Mouse (Mus musculus) natural killer cell, adult 2 months (primary cell): Measurements from ENCODE around the gene Pilrb2.
A peak's percentile ranks its signal among the peaks of the same experiment; 100 is the strongest.

Experiments used
- DNase-seq, 2 experiments: peaks; one replicate each; pipeline ENCODE4 v3.0.0; 2022; ENCODE audit warnings: low spot score in 2 of 2

Gene Pilrb2

DNA sequence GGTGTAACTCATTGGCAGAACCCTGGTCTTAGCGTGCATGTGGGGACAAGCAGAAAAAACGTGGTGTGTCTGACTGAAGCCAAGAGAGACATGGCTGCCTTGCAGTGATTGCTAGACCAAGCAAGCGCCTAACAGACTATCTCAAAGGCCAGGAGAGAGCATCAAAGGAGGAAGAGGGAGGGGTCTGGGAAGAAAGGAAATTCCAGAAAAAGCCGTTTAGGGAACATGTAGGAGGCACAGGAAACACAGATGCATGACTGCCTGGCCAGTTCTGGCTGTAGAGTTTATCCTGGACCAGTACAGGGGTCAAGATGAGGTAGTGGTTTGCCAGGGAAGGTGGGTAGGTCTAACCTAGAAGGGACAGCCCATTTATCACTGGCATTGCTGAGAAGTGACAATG lies 38.1 kb downstream of the Pilrb2 start:
- DNase-seq, result no peak

DNA sequence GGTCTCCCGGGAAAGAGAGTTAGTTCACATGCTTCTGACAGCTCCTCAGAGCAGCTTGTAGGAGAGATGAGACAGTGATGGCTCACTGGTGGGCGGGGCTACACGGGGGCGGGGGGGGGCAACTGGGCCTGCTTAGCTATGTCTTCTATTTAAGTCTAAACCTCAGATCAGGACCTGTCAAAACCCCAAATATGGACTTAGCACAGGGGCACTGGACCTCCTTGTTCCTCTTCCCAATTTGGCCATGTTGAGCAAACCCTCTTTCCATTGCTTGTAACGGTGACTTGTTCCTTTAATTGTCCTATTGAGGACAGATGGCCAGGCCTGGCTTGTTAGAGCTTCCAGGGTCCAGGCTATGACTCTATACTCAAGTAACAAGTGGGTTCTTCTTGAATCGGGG lies 40.1 kb downstream of the Pilrb2 start:
- DNase-seq, result no peak

DNA sequence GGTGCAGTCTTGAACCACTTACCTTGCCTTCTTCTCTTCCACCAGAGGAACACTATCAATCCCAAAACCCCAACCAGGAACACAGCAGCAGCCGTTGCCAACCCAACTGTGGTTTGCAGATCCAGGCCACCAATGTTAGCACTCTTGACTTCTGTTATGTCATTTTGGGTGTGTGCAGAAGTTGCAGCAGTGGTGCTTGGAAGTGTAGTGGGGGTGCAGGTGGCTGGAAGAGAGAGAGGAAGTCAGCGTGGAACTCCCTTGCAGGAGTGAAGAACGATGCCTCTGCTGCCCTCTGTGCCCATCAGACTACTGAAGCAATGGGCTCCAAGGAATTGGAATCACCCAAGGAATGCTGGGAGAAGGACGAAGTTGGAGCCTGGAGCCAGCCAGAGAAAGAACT lies 40.5 kb downstream of the Pilrb2 start:
- no peak for DNase-seq

GRCm38 (mm10) chr5:137830238-137830637 lies 41.4 kb downstream of the Pilrb2 start:
- no peak for DNase-seq

- no peak for DNase-seq
These were observed 42.9 kb downstream of the Pilrb2 start for GRCm38 (mm10) chr5:137828694-137829093.

- no peak for DNase-seq
These were observed 45.2 kb downstream of the Pilrb2 start for GRCm38 (mm10) chr5:137826421-137826820.

DNA sequence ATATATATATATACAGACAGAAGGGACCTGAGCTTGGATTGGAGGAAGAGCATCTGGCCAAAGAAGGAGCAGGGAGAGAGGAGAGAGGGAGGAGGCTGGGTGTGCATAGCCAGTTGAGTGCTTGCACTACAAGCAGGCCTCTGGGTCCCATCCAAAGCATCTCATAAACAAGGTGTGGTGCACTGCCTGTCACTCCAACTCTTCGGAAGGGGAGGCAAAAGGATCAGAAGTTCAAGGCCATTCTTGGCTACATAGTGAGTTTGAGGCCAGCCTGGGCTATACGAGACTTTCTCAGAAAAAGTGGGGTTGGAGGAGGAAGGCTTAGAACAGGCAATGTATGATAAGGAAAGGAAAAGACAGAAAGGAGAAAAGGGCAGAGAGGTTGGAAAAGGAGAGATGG lies 45.6 kb downstream of the Pilrb2 start:
- no peak for DNase-seq

DNA sequence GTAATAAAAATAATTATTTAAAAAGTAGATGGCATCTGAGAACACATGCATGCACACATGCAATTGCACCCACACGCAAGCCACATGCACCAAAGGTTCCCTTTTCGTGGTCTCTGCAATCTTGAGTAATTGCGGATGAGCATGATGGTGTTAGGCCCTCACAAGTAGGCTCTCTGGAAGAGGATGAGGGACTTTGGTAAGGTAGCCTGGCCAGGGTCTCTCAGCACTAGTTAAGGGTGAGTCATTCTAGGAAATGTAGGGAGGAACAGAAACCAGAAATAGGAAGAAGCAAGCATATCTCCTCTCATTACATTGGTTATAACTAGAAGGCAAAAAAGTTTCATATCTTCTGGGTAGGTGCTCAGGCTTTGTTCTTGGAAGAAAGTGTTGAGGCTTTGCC lies 46.6 kb downstream of the Pilrb2 start:
- peak in 1 of 2 experiments; percentile 12 for DNase-seq

DNA sequence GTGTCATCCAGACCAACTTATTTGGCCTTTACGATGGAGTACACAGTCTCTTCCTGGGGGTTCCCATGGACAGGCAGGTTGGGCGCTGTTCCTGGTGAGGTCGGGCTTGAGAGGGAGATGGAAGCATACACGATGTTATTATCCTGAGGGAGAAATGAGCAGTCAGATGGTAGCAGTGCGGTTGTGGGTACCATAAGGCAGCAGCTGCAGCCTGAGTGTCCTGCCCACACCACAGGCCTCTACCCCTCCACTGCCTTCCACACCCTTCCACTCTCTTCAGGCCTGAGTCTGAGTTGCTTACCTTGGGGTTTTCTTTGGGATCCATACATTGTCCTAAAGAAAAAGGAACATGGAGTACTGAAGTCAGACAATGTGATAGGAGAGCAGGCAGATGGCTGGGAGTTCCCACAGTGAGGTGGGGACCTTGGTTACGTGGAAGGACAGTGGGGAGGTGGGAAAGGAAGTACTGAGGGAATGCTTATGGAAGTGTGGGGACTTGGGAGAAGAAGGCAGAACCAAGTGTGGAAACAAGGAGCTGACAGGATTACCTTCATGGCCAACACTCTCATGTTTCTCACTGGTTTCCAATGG lies 48.1 kb downstream of the Pilrb2 start:
- no peak for DNase-seq

GRCm38 (mm10) chr5:137822602-137823001 lies 49.0 kb downstream of the Pilrb2 start:
- no peak for DNase-seq

DNA sequence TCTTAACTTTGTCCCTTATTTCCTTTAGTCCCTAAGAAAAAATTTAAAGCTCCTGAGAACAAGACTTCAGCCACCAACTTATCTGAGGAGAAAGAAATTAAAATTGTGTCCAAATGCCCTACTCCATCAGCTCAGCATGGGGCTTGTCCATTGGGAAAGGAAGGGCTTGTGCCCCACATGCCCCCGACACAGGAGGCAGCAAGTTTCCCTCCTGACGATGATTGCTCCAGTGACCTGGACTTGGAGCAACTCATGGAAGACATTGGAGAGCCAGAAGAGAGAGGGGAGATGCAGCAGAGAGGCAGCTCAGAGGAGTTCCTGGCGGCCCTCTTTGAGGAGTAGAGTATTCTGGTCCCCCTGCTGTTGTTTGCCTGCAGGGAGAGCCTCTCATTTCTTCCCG lies 49.5 kb downstream of the Pilrb2 start:
- DNase-seq, result no peak

GRCm38 (mm10) chr5:137817466-137818222 lies 54.0 kb downstream of the Pilrb2 start:
- DNase-seq, result no peak
